Mouse (Mus musculus) embryonic facial prominence, embryonic 14.5 days (tissue): ENCODE measurements at regions not wholly inside any gene's neighbourhood (a gene's known extent, or its start where the extent isn't known, plus 50 kb on each side); places are given as distances from the start of the nearest gene placed in this dataset.

ENCODE experiments used
- ATAC-seq: fragments of 200-750 bp; cut with Nextera tagmentation; 2 replicates; pipeline ENCODE4 v1.8.0; 2017; ENCODE audit warnings: low read depth, moderate number of reproducible peaks, moderate TSS enrichment
- DNase-seq: peaks from one replicate; pipeline ENCODE4 v3.0.0-alpha.2; 2015; ENCODE audit warnings: low spot score
- H3K27ac ChIP-seq: fragments of 300-500 bp; sonication (generic); replicated peaks from 2 replicates; pipeline ENCODE4 v1.5.1; 2014; ENCODE audit warnings: low read depth, mild to moderate bottlenecking, low read length, moderate library complexity
- H3K27me3 ChIP-seq: fragments of 300-500 bp; sonication (generic); replicated peaks from 2 replicates; pipeline ENCODE4 v1.6.1; 2014; ENCODE audit warnings: low read length; ENCODE audit not compliant: control insufficient read depth, insufficient read depth
- H3K36me3 ChIP-seq: fragments of 300-500 bp; sonication (generic); 2 replicates; pipeline ENCODE4 v1.6.1; 2014; ENCODE audit warnings: low read length, mixed read lengths; ENCODE audit not compliant: control insufficient read depth, insufficient read depth
- H3K4me1 ChIP-seq: fragments of 300-500 bp; sonication (generic); 2 replicates; pipeline ENCODE4 v1.6.1; 2014; ENCODE audit warnings: antibody characterized with exemption, low read length; ENCODE audit not compliant: control insufficient read depth, insufficient read depth
- H3K4me2 ChIP-seq: fragments of 300-500 bp; sonication (generic); 2 replicates; pipeline ENCODE4 v1.6.1; 2014; ENCODE audit warnings: low read depth, mild to moderate bottlenecking, low read length, moderate library complexity, mixed read lengths
- H3K4me3 ChIP-seq: fragments of 300-500 bp; sonication (generic); 2 replicates; pipeline ENCODE4 v1.5.1; 2014; ENCODE audit warnings: low read depth, mild to moderate bottlenecking, low read length
- H3K9ac ChIP-seq: fragments of 300-500 bp; sonication (generic); 2 replicates; pipeline ENCODE4 v1.6.1; 2014; ENCODE audit warnings: low read depth, mild to moderate bottlenecking, low read length, moderate library complexity, mixed read lengths
- H3K9me3 ChIP-seq: fragments of 300-500 bp; sonication (generic); 2 replicates; pipeline ENCODE4 v1.6.1; 2016; ENCODE audit warnings: low read length; ENCODE audit not compliant: control insufficient read depth
- WGBS: fragments of 180-500 bp; shearing (Covaris S2); extraction: QIAGEN DNeasy Blood & Tissue Kit; methylation state at CpG from one replicate; pipeline ENCODE4 v1.1.7; 2014; 5-methylcytosine and 5-hydroxymethylcytosine counted together

DNA sequence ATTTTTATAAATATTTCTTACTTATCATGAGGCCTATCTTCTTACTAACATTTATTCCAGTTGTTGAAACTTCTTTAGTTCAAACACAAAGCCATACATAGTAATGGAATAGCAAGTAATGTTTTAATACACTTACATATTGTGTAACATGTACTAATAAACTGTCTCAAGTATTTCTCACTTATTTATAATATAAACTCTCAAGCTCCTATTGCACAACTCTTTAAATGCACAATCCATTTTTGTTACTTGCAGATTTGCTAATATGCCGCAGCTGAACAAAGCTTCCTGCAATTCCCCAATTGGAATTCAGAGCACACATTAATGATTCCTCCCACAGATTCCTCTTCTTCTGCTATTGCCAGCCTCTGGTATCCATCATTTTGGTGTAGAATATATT, 749.2 kb downstream of the Rfpl4b start:
- H3K4me1 ChIP-seq: no peaks in the 10 kb centered on the region
- no peak overlapping the region for H3K27ac ChIP-seq
- H3K9ac ChIP-seq: no peak overlapping the region
- H3K27me3 ChIP-seq: no peaks in the 10 kb centered on the region
- whole genome bisulfite sequencing: 77% methylated on average over 1 of the region's 1 CpGs
- DNase-seq (peak; percentile 20), ATAC-seq (no peak)
- H3K9me3 ChIP-seq: no peaks in the 10 kb centered on the region
- H3K4me3 ChIP-seq: no peak overlapping the region
- H3K4me2 ChIP-seq: no peak overlapping the region
- H3K36me3 ChIP-seq: no peaks in the 10 kb centered on the region

DNA sequence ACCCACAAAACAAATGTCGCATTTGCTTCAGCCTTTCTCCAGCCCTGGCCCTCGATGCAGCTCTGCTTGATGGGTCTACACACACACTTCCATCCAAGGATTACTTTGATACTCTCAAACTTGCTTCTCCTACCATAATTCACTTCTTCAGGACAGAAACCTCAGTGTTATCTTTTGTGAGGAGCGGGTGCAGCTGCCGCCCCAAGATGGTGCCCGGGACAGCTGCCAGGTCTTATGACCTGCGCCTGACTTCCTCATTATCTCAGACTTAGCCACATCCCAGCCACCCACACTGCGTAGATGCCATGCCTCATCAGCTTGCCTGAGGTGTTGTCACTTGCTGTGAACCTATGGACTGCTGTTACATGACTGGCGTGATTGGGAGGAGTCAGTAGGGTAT, 762.5 kb downstream of the Rfpl4b start:
- ATAC-seq: no peak
- 83% methylated on average over 8 of the region's 8 CpGs for WGBS

DNA sequence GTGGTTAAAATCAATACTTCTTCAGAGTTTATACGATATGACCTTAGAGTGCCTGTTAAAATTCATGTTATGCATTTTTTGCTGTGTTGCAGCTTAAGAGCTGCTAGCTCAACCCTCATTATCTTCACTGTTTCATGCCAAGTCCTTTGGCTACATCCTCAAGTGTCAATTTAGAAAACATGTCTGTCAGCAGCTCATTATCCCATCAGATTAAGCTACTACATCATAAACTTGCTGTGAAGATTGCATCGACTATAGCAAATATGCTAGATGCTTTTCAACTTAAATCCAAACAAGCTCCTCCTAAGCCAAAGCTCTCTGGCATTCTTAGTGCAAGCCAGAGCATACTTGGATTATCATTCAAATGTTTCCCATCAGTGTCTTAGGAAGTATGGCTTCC, 811.1 kb downstream of the Rfpl4b start:
- no peak overlapping the region for H3K27ac ChIP-seq
- no peaks in the 10 kb centered on the region for H3K4me1 ChIP-seq
- no peak overlapping the region for H3K9ac ChIP-seq
- ATAC-seq (no peak), DNase-seq (peak; percentile 51)
- H3K36me3 ChIP-seq: no peaks in the 10 kb centered on the region
- no peak overlapping the region for H3K4me3 ChIP-seq
- H3K9me3 ChIP-seq: no peaks in the 10 kb centered on the region
- no peaks in the 10 kb centered on the region for H3K27me3 ChIP-seq
- WGBS: 53% methylated on average over 2 of the region's 2 CpGs
- H3K4me2 ChIP-seq: no peak overlapping the region

More for the DNA sequence above, 762.5 kb downstream of the Rfpl4b start:
- DNase-seq: no peak
- Histone ChIP-seq H3K9me3 (peaks cover 14% of the 10 kb centered on the region), H3K4me2 (no peak overlapping the region), H3K27me3 (no peaks in the 10 kb centered on the region), H3K36me3 (no peaks in the 10 kb centered on the region), H3K4me1 (no peaks in the 10 kb centered on the region), H3K9ac (no peak overlapping the region), H3K27ac (no peak overlapping the region), H3K4me3 (no peak overlapping the region)

DNA sequence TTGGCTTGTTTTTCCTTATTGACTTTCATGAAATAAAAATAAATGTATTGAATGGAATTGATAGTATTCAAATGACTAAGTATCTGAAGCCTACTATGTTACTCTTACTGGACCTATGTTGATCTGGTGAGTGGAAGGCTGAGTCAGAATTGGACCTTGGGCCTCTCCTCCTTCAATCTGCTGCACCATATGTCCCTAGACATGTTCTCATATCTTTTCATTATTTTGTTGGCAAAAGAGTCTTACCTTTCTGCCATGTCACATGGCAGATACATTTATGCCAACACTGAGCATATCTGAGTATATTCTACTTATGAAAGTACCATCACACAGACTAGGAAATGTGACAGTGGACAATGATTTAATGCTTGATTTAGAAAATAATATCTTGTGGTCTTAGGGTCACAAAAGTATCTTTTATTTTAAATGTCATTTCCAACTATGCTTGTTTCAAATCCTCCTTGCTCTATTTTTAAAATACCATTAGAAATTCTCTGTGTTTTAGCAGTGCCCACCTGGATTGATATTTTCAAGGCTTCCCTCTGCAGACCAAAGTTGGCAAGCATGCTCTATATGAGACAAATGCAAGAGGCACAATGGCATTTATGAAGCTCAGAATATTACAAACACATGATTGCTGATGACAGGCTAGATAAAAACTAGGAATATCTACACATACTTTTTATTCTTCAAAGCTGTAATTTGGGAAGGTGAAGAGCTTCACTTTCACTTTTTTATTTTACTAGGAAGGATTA, 825.7 kb downstream of the Rfpl4b start:
- Histone ChIP-seq H3K27me3 (no peaks in the 10 kb centered on the region), H3K4me2 (no peak overlapping the region), H3K4me1 (no peaks in the 10 kb centered on the region), H3K9ac (no peak overlapping the region), H3K36me3 (no peaks in the 10 kb centered on the region), H3K27ac (no peak overlapping the region), H3K4me3 (no peak overlapping the region), H3K9me3 (no peaks in the 10 kb centered on the region)
- DNase-seq (no peak), ATAC-seq (no peak)

DNA sequence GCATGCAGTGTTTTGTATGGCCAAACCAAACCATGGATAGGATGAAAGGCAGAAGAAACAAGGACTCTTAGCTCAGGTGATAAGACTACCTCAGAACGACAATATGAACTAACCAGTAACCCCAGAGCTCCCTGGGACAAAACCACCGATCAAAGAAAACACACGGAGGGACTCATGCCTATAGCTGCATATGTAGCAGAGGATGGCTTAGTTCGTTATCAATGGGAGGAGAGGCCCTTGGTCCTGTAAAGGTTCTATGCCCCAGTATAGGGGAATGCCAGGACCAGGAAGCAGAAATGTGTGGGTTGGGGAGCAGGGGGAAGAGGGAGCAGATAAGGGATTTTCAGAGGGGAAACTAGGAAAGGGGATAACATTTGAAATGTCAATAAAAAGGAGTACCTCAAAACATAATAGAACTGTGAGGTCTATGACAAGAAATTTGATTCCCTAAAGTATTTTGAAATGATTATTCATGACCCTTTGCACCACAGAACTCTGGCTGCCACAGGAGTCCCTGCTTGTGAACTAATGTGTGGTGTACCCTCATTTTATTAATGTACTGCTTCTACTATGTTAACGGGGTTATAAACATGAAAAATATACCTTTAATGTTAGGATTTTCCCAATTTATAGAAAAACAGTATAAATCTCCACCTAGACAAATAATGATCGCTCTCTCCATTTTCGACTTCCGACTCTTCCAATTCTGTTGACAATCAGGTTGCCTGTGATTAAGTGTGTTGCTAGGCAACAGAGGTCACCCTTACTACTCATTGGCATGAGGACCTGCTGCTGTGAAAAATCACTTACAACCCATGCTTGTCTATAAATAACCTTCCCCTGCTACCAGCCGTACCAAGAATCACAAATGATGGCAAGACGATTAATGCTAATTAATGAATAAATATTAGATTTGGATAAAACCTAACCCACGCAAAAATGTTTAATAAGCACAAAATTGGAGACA, 833.0 kb downstream of the Rfpl4b start:
- Histone ChIP-seq H3K36me3 (no peaks in the 10 kb centered on the region), H3K27me3 (no peaks in the 10 kb centered on the region), H3K9me3 (no peaks in the 10 kb centered on the region), H3K4me1 (no peaks in the 10 kb centered on the region), H3K4me3 (no peak overlapping the region), H3K4me2 (no peak overlapping the region), H3K9ac (no peak overlapping the region), H3K27ac (no peak overlapping the region)
- WGBS: 69% methylated on average over 11 of the region's 11 CpGs
- ATAC-seq (no peak), DNase-seq (no peak)

DNA sequence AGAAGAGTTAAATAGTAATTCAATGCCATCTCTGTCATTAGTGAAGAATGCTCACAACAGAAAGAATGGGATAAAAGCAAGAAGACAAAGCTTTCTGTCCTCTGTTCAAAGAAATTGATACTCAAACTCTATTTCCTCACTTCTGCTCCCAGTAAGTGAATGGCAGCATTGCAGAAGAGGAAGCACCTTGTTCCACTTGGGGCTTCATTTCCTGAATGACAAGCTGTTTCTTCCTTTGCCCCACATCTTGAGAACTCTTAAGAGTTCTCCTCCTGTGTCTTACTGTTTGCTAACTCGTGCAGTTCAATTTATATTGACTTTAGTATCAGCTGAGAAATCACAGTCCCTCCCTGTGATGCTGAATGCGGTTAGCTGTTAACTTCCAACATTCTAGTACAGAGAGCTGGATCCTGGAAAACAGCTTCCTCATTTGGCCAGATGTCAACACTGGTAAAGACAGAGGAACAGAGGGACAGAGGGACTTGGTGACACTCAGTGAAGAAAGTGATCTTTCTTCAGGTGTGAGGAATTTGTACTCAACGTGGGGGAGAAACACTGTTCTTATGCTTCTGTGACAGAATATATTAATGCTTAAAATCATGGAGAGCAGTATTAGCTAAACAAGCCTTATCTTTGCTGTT, 840.3 kb upstream of the Marcks start:
- no peaks in the 10 kb centered on the region for H3K4me1 ChIP-seq
- H3K4me2 ChIP-seq: no peak overlapping the region
- 59% methylated on average over 3 of the region's 3 CpGs for WGBS
- H3K36me3 ChIP-seq: no peaks in the 10 kb centered on the region
- H3K9ac ChIP-seq: no peak overlapping the region
- no peaks in the 10 kb centered on the region for H3K9me3 ChIP-seq
- no peaks in the 10 kb centered on the region for H3K27me3 ChIP-seq
- H3K27ac ChIP-seq: no peak overlapping the region
- ATAC-seq (no peak), DNase-seq (no peak)
- no peak overlapping the region for H3K4me3 ChIP-seq

DNA sequence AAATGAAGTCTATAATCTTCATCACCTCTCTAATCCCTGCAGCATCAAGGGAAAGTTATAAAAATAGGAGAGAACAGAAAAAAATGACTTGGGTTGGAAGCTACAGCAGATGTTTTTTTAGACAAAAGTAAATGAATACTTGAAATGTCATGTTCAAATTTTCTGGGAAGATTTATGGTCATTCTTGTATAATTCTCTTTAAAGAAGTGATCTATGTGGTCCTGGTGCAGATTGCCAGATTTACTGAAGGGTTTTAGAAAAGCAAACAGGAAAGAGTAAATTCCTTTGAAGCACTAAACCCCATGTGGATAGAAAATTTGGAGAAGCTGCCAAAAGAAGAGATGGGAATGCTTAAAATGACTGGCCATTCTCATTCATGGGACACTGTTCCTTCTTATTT, 821.3 kb upstream of the Marcks start:
- no peak overlapping the region for H3K9ac ChIP-seq
- ATAC-seq (no peak), DNase-seq (peak; percentile 16)
- no peak overlapping the region for H3K4me2 ChIP-seq
- H3K27ac ChIP-seq: no peak overlapping the region
- no peaks in the 10 kb centered on the region for H3K36me3 ChIP-seq
- no peaks in the 10 kb centered on the region for H3K9me3 ChIP-seq
- no peaks in the 10 kb centered on the region for H3K27me3 ChIP-seq
- no peak overlapping the region for H3K4me3 ChIP-seq
- no peaks in the 10 kb centered on the region for H3K4me1 ChIP-seq

DNA sequence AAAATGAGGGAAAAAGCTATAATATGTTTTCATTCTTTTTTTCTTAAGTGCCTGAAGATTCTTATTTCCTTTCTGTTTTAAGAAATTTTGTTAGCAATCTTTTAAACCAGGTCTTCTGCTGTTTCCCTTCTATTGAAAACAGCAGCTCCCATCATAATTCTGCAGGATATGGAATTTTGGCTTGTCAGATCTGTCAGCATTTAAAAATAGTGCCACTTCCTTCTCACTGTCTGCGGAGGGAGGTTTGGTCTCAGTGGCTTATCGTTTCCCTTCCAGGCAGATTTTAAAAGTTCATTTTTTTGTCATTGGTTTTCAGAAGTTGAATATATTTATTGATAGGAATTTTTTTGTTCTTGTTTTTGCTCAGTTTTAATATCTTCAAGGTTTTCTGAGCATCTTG, 776.1 kb upstream of the Marcks start:
- 53% methylated on average over 2 of the region's 2 CpGs for WGBS

More for the DNA sequence above, 776.1 kb upstream of the Marcks start:
- Histone ChIP-seq H3K9ac (no peak overlapping the region), H3K4me3 (no peak overlapping the region), H3K4me2 (no peak overlapping the region), H3K27me3 (no peaks in the 10 kb centered on the region), H3K27ac (no peak overlapping the region), H3K4me1 (peaks cover 4% of the 10 kb centered on the region), H3K9me3 (no peaks in the 10 kb centered on the region), H3K36me3 (no peaks in the 10 kb centered on the region)
- no peak for DNase-seq
- ATAC-seq: no peak
